Mouse (Mus musculus) forebrain, embryonic 14.5 days (tissue): ENCODE data around the gene Brd7. TPM values are rescaled to one million over a fixed set of nuclear protein-coding genes. Genes with fewer than 3 reads are reported as not detected.

Experiments
- ATAC-seq: fragments of 200-750 bp; cut with Nextera tagmentation; 2 replicates; pipeline ENCODE4 v1.8.0; 2017; ENCODE audit warnings: mild to moderate bottlenecking, moderate library complexity
- DNase-seq: peaks from one replicate; pipeline ENCODE4 v3.0.0-alpha.2; 2015; ENCODE audit warnings: low spot score
- H3K27ac ChIP-seq: fragments of 300-500 bp; sonication (generic); 2 replicates; pipeline ENCODE4 v1.5.1; 2014; ENCODE audit warnings: low read depth, mild to moderate bottlenecking, control low read depth, low read length, moderate library complexity
- H3K27me3 ChIP-seq: fragments of 300-500 bp; sonication (generic); replicated peaks from 2 replicates; pipeline ENCODE4 v1.6.1; 2014; ENCODE audit warnings: low read length, control low read depth, mixed read lengths; ENCODE audit not compliant: control insufficient read depth, insufficient read depth
- H3K36me3 ChIP-seq: fragments of 300-500 bp; sonication (generic); 2 replicates; pipeline ENCODE4 v1.6.1; 2014; ENCODE audit warnings: low read length, control low read depth; ENCODE audit not compliant: control insufficient read depth, insufficient read depth
- H3K4me1 ChIP-seq: fragments of 300-500 bp; sonication (generic); 2 replicates; pipeline ENCODE4 v1.6.1; 2014; ENCODE audit warnings: antibody characterized with exemption, low read length, control low read depth; ENCODE audit not compliant: control insufficient read depth, insufficient read depth
- H3K4me2 ChIP-seq: fragments of 300-500 bp; sonication (generic); 2 replicates; pipeline ENCODE4 v1.6.1; 2014; ENCODE audit warnings: mild to moderate bottlenecking, control low read depth, low read length
- H3K4me3 ChIP-seq: fragments of 300-500 bp; sonication (generic); 2 replicates; pipeline ENCODE4 v1.5.1; 2014; ENCODE audit warnings: low read depth, low read length, control low read depth
- H3K9ac ChIP-seq: fragments of 300-500 bp; sonication (generic); 2 replicates; pipeline ENCODE4 v1.6.1; 2014; ENCODE audit warnings: mild to moderate bottlenecking, low read length, control low read depth, moderate library complexity
- H3K9me3 ChIP-seq: fragments of 300-500 bp; sonication (generic); replicated peaks from 2 replicates; pipeline ENCODE4 v1.6.1; 2016; ENCODE audit warnings: low read length, control low read depth, mixed read lengths; ENCODE audit not compliant: control insufficient read depth
- WGBS: fragments of 180-500 bp; shearing (Covaris S2); extraction: QIAGEN DNeasy Blood & Tissue Kit; methylation state at CpG from one replicate; pipeline ENCODE4 v1.1.7; 2014; 5-methylcytosine and 5-hydroxymethylcytosine counted together
- polyA plus RNA-seq: library from polyadenylated mRNA; unstranded; fragments of >200 nt; fragmentation: Nextera tagmentation; extraction: Ambion mirVana; gene quantifications from 2 replicates; pipeline ENCODE4 v1.2.1, GENCODE M21; 2014

Brd7 gene
- polyA plus RNA-seq, 1 experiment from 2014 or later = 48.0 TPM

GRCm38 (mm10) chr8:88334975-88335374 lies 27.0 kb downstream of the Brd7 start:
- Histone ChIP-seq H3K4me2 (no peak overlapping the region), H3K27ac (no peak overlapping the region), H3K36me3 (peaks cover 75% of the 10 kb centered on the region), H3K4me3 (no peak overlapping the region), H3K9me3 (no peaks in the 10 kb centered on the region), H3K27me3 (no peaks in the 10 kb centered on the region), H3K4me1 (no peaks in the 10 kb centered on the region), H3K9ac (no peak overlapping the region)
- ATAC-seq (no peak), DNase-seq (no peak)
- WGBS = 88% methylated on average over 3 of the region's 3 CpGs

- WGBS = 78% methylated on average over 2 of the region's 2 CpGs
These were observed 27.6 kb downstream of the Brd7 start for GRCm38 (mm10) chr8:88334384-88334783.

GRCm38 (mm10) chr8:88330816-88331215 lies 31.2 kb downstream of the Brd7 start:
- H3K9me3 ChIP-seq = no peaks in the 10 kb centered on the region
- H3K4me1 ChIP-seq = no peaks in the 10 kb centered on the region
- H3K9ac ChIP-seq = no peak overlapping the region
- WGBS = 93% methylated on average over 3 of the region's 3 CpGs
- no peaks in the 10 kb centered on the region for H3K27me3 ChIP-seq
- H3K4me2 ChIP-seq = no peak overlapping the region
- no peak for ATAC-seq
- H3K4me3 ChIP-seq = no peak overlapping the region
- DNase-seq = no peak
- H3K36me3 ChIP-seq = peaks cover 86% of the 10 kb centered on the region
- H3K27ac ChIP-seq = no peak overlapping the region

More at GRCm38 (mm10) chr8:88334384-88334783, 27.6 kb downstream of the Brd7 start:
- no peak overlapping the region for H3K9ac ChIP-seq
- H3K9me3 ChIP-seq = no peaks in the 10 kb centered on the region
- H3K27ac ChIP-seq = no peak overlapping the region
- no peaks in the 10 kb centered on the region for H3K27me3 ChIP-seq
- no peak for ATAC-seq
- peaks cover 75% of the 10 kb centered on the region for H3K36me3 ChIP-seq
- no peaks in the 10 kb centered on the region for H3K4me1 ChIP-seq
- no peak for DNase-seq
- H3K4me2 ChIP-seq = no peak overlapping the region
- H3K4me3 ChIP-seq = no peak overlapping the region

GRCm38 (mm10) chr8:88328689-88329088 lies 33.3 kb downstream of the Brd7 start:
- 70% methylated on average over 6 of the region's 6 CpGs for WGBS
- Histone ChIP-seq H3K36me3 (peaks cover 72% of the 10 kb centered on the region), H3K4me2 (no peak overlapping the region), H3K27me3 (no peaks in the 10 kb centered on the region), H3K9ac (no peak overlapping the region), H3K4me1 (no peaks in the 10 kb centered on the region), H3K9me3 (no peaks in the 10 kb centered on the region), H3K27ac (no peak overlapping the region), H3K4me3 (no peak overlapping the region)
- ATAC-seq (no peak), DNase-seq (no peak)

GRCm38 (mm10) chr8:88326328-88326727 lies 35.7 kb downstream of the Brd7 start:
- ATAC-seq = no peak
- Histone ChIP-seq H3K27ac (no peak overlapping the region), H3K9me3 (no peaks in the 10 kb centered on the region), H3K4me3 (no peak overlapping the region), H3K36me3 (peaks cover 53% of the 10 kb centered on the region), H3K4me1 (no peaks in the 10 kb centered on the region), H3K4me2 (no peak overlapping the region), H3K9ac (no peak overlapping the region), H3K27me3 (no peaks in the 10 kb centered on the region)
- DNase-seq = no peak
- WGBS = 97% methylated on average over 12 of the region's 12 CpGs

- no peaks in the 10 kb centered on the region for H3K9me3 ChIP-seq
- DNase-seq (no peak), ATAC-seq (no peak)
- no peak overlapping the region for H3K4me3 ChIP-seq
- H3K9ac ChIP-seq = no peak overlapping the region
- H3K27ac ChIP-seq = no peak overlapping the region
- H3K4me1 ChIP-seq = no peaks in the 10 kb centered on the region
- no peak overlapping the region for H3K4me2 ChIP-seq
- WGBS = 93% methylated on average over 5 of the region's 5 CpGs
- no peaks in the 10 kb centered on the region for H3K27me3 ChIP-seq
- H3K36me3 ChIP-seq = peaks cover 49% of the 10 kb centered on the region
These were observed 36.2 kb downstream of the Brd7 start for GRCm38 (mm10) chr8:88325795-88326194.

GRCm38 (mm10) chr8:88325251-88325650 lies 36.7 kb downstream of the Brd7 start:
- WGBS = 55% methylated on average over 5 of the region's 5 CpGs
- DNase-seq = no peak
- Histone ChIP-seq H3K27me3 (no peaks in the 10 kb centered on the region), H3K4me1 (no peaks in the 10 kb centered on the region), H3K27ac (no peak overlapping the region), H3K4me3 (no peak overlapping the region), H3K36me3 (peaks cover 49% of the 10 kb centered on the region), H3K9ac (no peak overlapping the region), H3K9me3 (no peaks in the 10 kb centered on the region), H3K4me2 (no peak overlapping the region)
- ATAC-seq = no peak

- DNase-seq (no peak), ATAC-seq (no peak)
- peaks cover 47% of the 10 kb centered on the region for H3K36me3 ChIP-seq
- no peak overlapping the region for H3K9ac ChIP-seq
- H3K27ac ChIP-seq = no peak overlapping the region
- no peak overlapping the region for H3K4me2 ChIP-seq
- 90% methylated on average over 11 of the region's 11 CpGs for WGBS
- H3K4me3 ChIP-seq = no peak overlapping the region
- H3K9me3 ChIP-seq = no peaks in the 10 kb centered on the region
- H3K4me1 ChIP-seq = no peaks in the 10 kb centered on the region
- no peaks in the 10 kb centered on the region for H3K27me3 ChIP-seq
These were observed 37.2 kb downstream of the Brd7 start for GRCm38 (mm10) chr8:88324760-88325159.

- Histone ChIP-seq H3K36me3 (peaks cover 35% of the 10 kb centered on the region), H3K9me3 (no peaks in the 10 kb centered on the region), H3K9ac (no peak overlapping the region), H3K4me1 (no peaks in the 10 kb centered on the region), H3K4me3 (no peak overlapping the region), H3K27ac (no peak overlapping the region), H3K27me3 (no peaks in the 10 kb centered on the region), H3K4me2 (no peak overlapping the region)
- WGBS = 92% methylated on average over 5 of the region's 5 CpGs
- ATAC-seq (no peak), DNase-seq (no peak)
These were observed 38.5 kb downstream of the Brd7 start for GRCm38 (mm10) chr8:88323523-88323922.
